Mouse (Mus musculus): ENCODE measurements around the gene Akap1.

DNA sequence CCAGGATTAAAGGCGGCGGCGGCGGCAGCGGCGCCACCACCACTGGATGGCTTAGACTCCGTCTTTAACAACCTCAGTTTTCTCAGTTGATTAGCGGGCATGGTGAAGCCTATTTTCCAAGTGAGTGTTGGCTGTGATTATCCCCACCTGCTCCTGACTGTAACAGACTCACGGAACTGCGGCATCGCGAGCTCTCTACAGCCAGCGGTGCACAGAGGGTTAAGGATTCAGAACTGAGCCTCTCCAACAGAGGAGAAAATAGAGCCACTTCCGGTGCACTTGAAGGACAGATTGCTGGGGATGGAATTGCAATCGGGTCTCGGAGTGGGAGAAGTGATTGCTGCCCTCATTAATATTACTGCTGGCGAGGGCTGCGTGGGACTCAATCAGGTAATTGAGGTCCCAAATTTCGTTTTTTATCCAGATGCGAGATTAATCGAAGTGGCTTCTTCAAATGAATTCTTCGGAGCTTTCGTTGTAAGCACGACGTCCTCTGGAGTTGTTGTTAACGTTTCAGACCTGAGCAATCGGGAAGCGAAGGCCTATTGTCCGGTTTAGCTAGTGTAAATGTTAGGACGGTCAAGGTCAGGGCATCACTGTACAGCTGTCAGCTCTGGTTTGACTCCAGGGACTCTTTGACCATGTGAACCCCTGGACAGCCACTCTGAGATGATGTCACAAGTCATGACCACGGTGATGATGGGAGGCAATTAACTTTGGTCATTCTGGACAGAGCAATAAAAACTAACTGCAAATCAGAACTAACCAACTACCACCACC is 61.0 kb downstream of the Akap1 start:
- no peak for TF ChIP-seq CTCF (IDR thresholded peaks at IDR 0.05; ENCODE audit: control insufficient read depth, insufficient read depth, low read length)
- TF ChIP-seq POLR2A (IDR thresholded peaks at IDR 0.05; ENCODE audit: borderline replicate concordance, control insufficient read depth, low read depth, low read length), result no peak
